Mouse (Mus musculus) megakaryocyte, embryonic 14.5 days (primary cell): ENCODE data around the gene Dact3. TPM values are rescaled to one million over a fixed set of nuclear protein-coding genes. Genes with fewer than 3 reads are reported as not detected.

Experiments
- H3K27me3 ChIP-seq: replicated peaks from 2 replicates; pipeline ENCODE3; 2012; ENCODE audit warnings: inconsistent platforms
- H3K36me3 ChIP-seq: replicated peaks from 2 replicates; pipeline ENCODE3; 2012; ENCODE audit warnings: low read length, inconsistent platforms, mixed read lengths
- H3K4me1 ChIP-seq: 2 replicates; pipeline ENCODE4 v1.6.1; 2012; ENCODE audit warnings: inconsistent platforms
- H3K4me3 ChIP-seq: replicated peaks from 2 replicates; pipeline ENCODE3; 2012; ENCODE audit warnings: moderate library complexity, mild to moderate bottlenecking, inconsistent platforms
- H3K9me3 ChIP-seq: 2 replicates; pipeline ENCODE4 v1.6.1; 2012; ENCODE audit warnings: inconsistent platforms
- FLI1 ChIP-seq: IDR thresholded peaks from 2 replicates; pipeline ENCODE4 v1.6.1; 2012; ENCODE audit warnings: low read length, inconsistent platforms, mixed read lengths
- GATA1 ChIP-seq: IDR thresholded peaks from 3 replicates; pipeline ENCODE4 v1.6.1; 2012; ENCODE audit warnings: mixed read lengths, low read length, inconsistent platforms, borderline replicate concordance
- polyA plus RNA-seq: library from polyadenylated mRNA; stranded (reverse); fragments of >175 nt; gene quantifications from 2 replicates; pipeline ENCODE4 v1.2.3, GENCODE M21; 2012; ENCODE audit warnings: low replicate concordance; ENCODE audit not compliant: insufficient read depth

Gene Dact3
- polyA plus RNA-seq, 1 experiment = 3.3 TPM

DNA sequence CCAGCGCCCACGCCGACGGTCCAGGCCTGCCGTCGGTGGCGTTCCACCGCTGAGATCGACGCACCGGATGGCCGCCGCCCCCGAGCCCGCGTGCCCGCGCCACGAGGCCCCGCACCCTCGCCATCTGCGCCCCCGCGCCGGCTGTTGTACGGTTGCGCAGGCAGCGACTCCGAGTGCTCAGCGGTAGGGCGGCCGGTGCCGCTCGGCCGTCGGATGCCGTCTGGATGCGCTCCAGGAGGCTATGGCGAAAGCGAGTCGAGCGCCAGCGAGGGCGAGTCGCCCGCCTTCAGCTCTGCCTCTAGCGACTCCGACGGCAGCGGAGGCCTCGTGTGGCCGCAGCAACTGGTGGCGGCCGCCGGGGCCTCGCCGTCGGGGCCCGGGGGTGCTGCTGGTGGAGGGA is 10.8 kb downstream of the Dact3 start:
- TF ChIP-seq GATA1 (no peak), FLI1 (no peak)
- Histone ChIP-seq H3K27me3 (peaks cover 83% of the 10 kb centered on the region), H3K4me3 (no peak overlapping the region), H3K4me1 (peaks cover 26% of the 10 kb centered on the region), H3K9me3 (peaks cover 37% of the 10 kb centered on the region), H3K36me3 (peaks cover 4% of the 10 kb centered on the region)

DNA sequence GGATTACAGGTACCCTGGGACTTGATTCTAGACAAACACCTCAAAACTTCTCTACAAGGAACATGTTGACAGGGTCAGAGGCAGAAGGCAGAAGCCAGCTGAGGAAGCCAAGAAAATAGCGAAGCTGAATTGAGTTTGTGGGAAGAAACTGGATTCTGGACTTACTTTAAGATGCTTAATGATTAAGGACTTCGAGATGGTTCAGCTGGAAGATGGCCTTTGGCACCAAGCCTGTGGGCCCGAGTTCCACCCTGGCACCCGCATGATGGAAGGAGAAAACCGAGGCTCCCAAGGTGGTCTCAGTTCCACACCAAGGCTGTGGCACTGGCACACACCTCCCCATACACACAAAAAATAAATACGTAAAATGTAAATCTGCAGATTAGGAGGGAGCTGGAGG is 15.4 kb downstream of the Dact3 start:
- Histone ChIP-seq H3K4me3 (no peak overlapping the region), H3K27me3 (peaks cover 70% of the 10 kb centered on the region), H3K9me3 (peaks cover 18% of the 10 kb centered on the region), H3K4me1 (peaks cover 56% of the 10 kb centered on the region), H3K36me3 (peaks cover 4% of the 10 kb centered on the region)
- TF ChIP-seq FLI1 (no peak), GATA1 (no peak)

DNA sequence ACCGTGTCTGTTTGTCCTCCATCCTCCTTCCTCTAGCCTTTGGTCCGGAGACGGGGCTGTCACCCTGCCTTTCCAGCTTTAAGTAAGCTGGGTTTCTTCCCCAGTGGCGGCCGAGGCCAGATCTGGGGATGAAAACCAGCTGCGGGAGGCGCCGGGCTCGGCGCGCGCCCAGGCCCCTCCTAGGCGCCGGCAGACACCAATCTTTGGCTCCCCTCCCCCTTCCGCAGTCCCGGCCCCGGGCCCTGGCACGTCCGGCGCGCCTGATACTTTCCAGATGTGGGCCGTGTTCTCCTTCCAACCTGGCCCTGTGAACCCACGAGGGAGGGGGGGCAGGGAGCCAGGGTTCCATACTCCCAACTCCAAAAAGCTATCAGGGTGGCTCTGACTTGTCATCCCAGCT is 15.8 kb downstream of the Dact3 start:
- H3K4me3 ChIP-seq = peak overlapping the region; percentile 91
- H3K27me3 ChIP-seq = peaks cover 66% of the 10 kb centered on the region
- H3K36me3 ChIP-seq = peaks cover 3% of the 10 kb centered on the region
- peaks cover 14% of the 10 kb centered on the region for H3K9me3 ChIP-seq
- peaks cover 58% of the 10 kb centered on the region for H3K4me1 ChIP-seq
- TF ChIP-seq GATA1 = no peak
- no peak for TF ChIP-seq FLI1

DNA sequence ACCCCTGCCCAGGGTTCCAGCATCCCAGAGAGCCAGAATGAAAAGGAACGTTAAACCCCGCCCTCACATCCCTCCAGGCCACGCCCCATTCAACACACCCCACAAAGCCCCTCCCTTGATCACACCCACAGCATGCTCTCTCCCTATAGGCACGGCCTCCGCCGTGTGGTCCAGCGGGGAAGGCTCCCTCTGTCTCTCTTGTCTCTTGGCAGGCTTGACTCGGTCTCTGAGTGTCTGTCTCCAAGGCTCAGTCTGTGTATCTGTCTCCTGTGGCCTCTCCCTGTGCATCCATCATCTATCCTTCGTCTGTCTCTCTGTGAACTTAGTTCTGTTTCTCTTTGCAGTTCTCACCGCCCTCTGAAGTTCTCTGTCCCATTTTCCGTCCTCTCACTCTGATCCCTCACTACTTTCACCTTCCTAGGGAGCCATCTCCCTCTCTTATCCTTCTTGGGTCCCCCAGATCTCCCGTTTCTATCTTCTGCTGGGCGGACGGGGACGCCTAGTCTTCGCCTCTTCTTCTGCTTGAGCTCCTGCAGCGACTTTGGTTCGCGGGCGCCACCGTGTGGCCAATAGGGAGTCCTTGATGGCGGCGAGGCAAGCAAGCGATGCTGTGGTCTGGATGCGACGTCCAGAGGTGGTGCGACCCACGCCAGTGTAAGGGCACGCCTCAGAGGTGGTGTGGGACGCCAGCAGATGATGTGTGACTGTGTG is 16.7 kb downstream of the Dact3 start, which contains the start of gene Gng8:
Gng8 (plus strand) TSS at position 146 of the 711 bp plus-strand sequence.
- H3K4me3 ChIP-seq = peak within 1 kb of the TSS; percentile 91
- TF ChIP-seq FLI1 = no peak
- no peak for TF ChIP-seq GATA1
- H3K27me3 ChIP-seq = peaks cover 58% of the 10 kb centered on the region

DNA sequence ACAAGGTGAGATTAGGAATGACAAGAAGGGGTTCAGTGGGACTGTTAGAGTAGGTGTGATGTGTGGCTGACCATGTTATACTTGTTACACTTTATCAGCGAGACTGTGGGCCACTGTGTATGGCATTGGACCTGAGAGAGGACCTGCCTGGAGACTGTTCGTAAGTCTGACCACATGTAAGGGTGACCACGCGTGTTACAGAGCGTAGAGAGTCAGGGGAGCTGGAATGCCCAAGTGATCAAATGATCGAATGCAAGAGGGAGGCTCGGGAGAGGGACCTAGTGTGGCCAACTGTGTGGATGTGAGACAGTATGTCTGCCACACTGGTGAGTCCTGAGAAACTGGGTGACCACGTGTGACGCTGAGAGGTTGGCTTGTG is 17.2 kb downstream of the Dact3 start:
- no peaks in the 10 kb centered on the region for H3K36me3 ChIP-seq
- peaks cover 53% of the 10 kb centered on the region for H3K27me3 ChIP-seq
- TF ChIP-seq GATA1 (no peak), FLI1 (no peak)
- peaks cover 4% of the 10 kb centered on the region; the same call in 1 of the 2 replicates for H3K9me3 ChIP-seq
- peaks cover 71% of the 10 kb centered on the region for H3K4me1 ChIP-seq
- H3K4me3 ChIP-seq = peak overlapping the region; percentile 91

More for the DNA sequence above, 16.7 kb downstream of the Dact3 start, which contains the start of gene Gng8:
- no peaks in the 10 kb centered on the region for H3K36me3 ChIP-seq
- H3K9me3 ChIP-seq = peaks cover 5% of the 10 kb centered on the region
- H3K4me1 ChIP-seq = peaks cover 66% of the 10 kb centered on the region

DNA sequence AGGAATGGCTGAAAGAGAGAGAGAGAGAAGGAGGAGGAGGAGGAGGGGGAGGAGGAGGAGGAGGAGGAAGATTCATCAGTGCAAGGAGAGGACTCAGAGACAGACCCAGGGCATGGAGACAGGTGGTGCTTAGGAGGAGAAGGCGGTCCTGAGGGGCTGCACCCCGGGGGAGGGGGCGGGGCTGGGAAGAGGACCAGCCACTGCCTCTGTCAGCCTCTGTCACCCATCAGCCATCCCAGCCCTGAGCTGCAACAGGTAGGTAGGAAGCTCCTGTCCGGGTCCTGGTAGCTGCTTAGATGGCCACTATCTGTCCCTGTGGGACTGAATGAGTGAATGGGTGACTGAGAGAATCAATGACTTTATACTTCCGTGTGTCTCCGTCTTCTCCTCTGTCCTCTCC is 18.5 kb downstream of the Dact3 start:
- H3K36me3 ChIP-seq = no peaks in the 10 kb centered on the region
- peaks cover 41% of the 10 kb centered on the region for H3K27me3 ChIP-seq
- TF ChIP-seq FLI1 (no peak), GATA1 (no peak)
- no peak overlapping the region for H3K4me3 ChIP-seq
- H3K4me1 ChIP-seq = peaks cover 70% of the 10 kb centered on the region
- H3K9me3 ChIP-seq = peaks cover 4% of the 10 kb centered on the region; the same call in 1 of the 2 replicates

DNA sequence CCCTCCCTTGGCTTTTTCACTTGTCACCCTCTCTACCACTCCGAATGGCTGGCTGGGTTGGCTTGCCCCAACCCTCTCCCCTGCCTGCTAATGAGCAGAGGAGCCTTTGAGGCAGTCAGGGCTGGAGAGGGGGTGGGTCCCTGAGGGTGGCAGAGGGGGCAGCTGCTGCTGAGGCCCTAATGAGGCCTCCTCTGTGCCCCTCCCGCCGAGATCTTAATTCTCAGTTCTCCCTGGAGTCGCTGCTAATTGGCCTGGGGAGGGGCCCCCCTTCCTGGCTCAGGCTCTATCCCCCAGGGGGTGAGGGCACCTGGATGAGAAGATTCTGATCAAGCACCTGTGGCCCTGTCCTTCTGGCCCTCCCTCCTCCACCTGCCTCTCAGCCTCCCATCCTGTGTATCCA is 19.2 kb downstream of the Dact3 start:
- Histone ChIP-seq H3K4me3 (peak overlapping the region; percentile 89), H3K36me3 (no peaks in the 10 kb centered on the region), H3K9me3 (peaks cover 4% of the 10 kb centered on the region; the same call in 1 of the 2 replicates), H3K4me1 (peaks cover 74% of the 10 kb centered on the region), H3K27me3 (peaks cover 36% of the 10 kb centered on the region)
- TF ChIP-seq GATA1 = no peak
- TF ChIP-seq FLI1 = no peak

DNA sequence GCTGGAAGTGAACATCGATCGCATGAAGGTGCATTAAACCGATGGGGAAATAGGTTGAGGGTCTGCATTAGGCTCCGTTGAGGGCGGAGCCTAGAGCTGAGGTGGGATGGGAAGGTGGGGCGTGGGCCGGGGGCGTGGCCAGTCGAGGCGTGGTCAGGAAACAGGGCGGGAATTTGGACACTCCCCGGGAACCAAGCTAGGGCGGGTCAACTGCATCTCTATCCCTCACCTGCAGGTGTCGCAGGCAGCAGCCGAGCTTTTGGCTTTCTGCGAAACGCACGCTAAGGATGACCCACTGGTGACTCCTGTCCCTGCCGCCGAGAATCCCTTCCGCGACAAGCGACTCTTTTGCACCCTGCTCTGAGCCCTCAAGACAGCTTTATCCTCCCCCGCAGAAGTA is 19.9 kb downstream of the Dact3 start:
- Histone ChIP-seq H3K36me3 (no peaks in the 10 kb centered on the region), H3K9me3 (no peaks in the 10 kb centered on the region), H3K27me3 (peaks cover 32% of the 10 kb centered on the region), H3K4me3 (peak overlapping the region; percentile 89), H3K4me1 (peaks cover 81% of the 10 kb centered on the region)
- TF ChIP-seq GATA1 = no peak
- no peak for TF ChIP-seq FLI1

DNA sequence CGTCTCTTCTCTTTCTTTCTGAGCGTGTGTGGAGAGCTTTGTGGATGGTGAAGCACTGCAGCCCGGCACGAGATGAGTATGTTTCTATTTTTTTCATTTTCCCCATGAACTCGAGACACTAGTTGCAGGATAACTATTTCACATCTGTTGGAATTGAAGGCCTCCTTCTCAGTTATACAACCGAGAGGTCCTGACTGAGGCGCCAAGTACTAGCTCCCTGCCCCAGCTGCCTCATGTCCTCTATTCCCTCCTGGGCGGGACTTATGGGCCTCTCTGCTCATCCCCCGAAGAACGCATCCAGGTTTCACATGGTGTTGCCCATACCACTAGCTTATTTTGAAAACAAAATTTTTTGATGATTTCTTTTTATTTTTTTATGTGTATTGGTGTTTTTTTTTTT is 20.4 kb downstream of the Dact3 start:
- peak overlapping the region; percentile 89 for H3K4me3 ChIP-seq
- H3K4me1 ChIP-seq = peaks cover 86% of the 10 kb centered on the region
- no peak for TF ChIP-seq GATA1
- no peak for TF ChIP-seq FLI1
- no peaks in the 10 kb centered on the region for H3K36me3 ChIP-seq
- H3K9me3 ChIP-seq = no peaks in the 10 kb centered on the region
- peaks cover 30% of the 10 kb centered on the region for H3K27me3 ChIP-seq

DNA sequence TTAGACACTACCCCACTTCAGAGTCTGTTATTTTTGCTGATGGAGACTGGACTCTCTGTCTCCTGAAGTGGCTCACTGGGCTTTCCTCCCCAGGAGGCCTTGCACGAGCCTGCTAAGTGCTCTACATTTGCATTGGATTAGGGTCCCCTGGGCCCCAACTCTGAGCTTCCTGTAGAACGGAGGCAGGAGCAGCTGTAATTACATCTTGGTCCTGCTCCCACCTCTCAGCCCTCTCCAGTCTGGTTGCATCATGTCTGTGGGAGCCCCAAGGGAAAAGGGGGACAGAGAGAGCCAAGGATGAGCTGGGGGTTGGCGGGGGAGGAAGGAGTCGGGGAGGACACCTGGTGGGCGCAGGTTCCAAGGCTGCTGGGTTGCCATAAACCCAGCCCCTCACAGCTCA is 25.4 kb downstream of the Dact3 start:
- Histone ChIP-seq H3K36me3 (peaks cover 2% of the 10 kb centered on the region), H3K9me3 (no peaks in the 10 kb centered on the region), H3K27me3 (no peaks in the 10 kb centered on the region), H3K4me1 (peaks cover 87% of the 10 kb centered on the region), H3K4me3 (no peak overlapping the region)
- TF ChIP-seq FLI1 (no peak), GATA1 (no peak)
